Mouse (Mus musculus) lung, postnatal 4 days (tissue): Measurements from ENCODE around the gene Tcf20.

Source experiments
- DNase-seq, 2 experiments: peaks; one replicate each; pipeline ENCODE4 v3.0.0; 2021

Tcf20 gene

DNA sequence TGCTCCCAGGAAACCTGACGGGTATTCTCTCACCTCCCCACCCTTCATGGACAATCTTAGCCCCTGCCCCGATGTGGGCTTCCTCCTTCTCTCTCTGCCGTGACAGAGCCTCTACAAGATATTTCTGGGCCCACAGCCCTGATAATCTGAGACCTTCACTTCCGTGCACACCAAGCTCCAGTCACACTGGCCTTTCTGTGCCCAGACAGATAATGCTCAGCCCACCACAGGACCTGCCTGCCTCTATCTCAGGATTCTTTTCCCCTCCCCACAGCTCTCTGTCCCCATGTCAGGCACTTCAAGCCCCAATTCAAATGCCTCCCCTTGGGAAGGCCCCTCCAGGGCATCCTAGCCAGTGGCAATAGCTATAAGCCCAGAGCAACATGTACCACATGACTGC, 31.0 kb downstream of the Tcf20 start:
- no peak for DNase-seq

GRCm38 (mm10) chr15:82956310-82956709, 31.4 kb downstream of the Tcf20 start:
- DNase-seq: no peak

GRCm38 (mm10) chr15:82955286-82955685, 32.4 kb downstream of the Tcf20 start:
- peak; percentile 35 to 47 for DNase-seq

GRCm38 (mm10) chr15:82954034-82954433, 33.6 kb downstream of the Tcf20 start:
- DNase-seq: no peak

DNA sequence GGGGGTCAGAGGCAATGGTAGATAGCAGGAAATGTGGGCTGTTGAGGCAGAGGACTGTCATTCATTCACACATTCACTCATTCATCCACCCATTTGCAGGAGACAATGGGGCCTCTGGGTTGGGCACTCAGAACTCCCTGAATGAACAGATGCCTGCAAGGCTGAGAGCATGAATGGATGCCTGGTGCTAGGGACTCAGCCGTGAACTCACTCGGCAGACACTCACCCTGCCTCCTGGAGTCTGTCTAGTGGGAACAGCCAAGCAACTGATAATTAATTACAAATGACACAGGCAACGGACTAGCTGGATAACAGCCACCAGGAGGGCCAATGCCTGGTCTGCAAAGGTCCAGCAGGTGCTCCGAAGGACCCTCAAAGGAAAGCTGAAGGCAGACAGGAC, 34.6 kb downstream of the Tcf20 start:
- DNase-seq: no peak

DNA sequence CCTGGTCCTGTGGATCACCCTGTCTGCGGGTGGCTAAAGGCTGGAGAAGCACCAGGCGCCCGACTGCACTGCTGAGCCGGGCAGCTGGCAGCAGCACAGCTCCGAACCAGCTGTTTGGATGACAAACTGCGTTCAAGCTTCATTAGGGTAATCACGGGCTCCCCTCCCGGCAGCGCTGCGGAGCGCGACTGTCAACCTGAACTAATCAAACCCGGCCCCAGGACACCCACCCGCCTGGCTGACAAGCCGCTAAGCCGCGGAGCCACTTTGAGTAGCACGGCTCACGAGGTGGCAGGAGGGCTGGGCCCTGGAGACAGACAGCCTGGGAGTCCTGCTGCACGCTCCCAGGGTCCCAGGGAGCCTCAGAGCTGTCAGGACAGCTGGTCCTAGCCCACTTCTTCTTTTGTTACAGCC, 35.4 kb downstream of the Tcf20 start:
- DNase-seq: peak in 1 of 2 experiments; percentile 46

DNA sequence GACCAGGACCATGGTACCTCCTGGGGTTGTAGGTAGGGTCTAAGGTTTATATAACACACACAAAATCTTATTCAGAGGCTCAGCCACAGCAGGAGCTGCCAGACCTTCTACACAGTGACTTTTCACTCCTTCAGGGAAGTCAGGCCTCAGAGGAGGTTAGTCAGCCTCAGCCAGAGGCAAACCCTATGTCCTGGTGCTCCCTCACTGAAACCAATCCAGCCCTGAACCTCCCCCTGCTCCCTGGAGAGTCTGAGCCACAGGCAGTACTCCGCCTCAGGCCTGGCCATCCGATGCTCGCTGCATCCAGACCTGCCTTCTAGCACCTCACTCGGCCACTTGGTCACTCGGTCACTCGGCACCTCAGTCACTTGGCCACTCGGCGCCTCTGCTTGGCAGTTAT, 37.4 kb downstream of the Tcf20 start:
- no peak for DNase-seq

GRCm38 (mm10) chr15:82947431-82947830, 40.2 kb downstream of the Tcf20 start:
- DNase-seq: no peak

DNA sequence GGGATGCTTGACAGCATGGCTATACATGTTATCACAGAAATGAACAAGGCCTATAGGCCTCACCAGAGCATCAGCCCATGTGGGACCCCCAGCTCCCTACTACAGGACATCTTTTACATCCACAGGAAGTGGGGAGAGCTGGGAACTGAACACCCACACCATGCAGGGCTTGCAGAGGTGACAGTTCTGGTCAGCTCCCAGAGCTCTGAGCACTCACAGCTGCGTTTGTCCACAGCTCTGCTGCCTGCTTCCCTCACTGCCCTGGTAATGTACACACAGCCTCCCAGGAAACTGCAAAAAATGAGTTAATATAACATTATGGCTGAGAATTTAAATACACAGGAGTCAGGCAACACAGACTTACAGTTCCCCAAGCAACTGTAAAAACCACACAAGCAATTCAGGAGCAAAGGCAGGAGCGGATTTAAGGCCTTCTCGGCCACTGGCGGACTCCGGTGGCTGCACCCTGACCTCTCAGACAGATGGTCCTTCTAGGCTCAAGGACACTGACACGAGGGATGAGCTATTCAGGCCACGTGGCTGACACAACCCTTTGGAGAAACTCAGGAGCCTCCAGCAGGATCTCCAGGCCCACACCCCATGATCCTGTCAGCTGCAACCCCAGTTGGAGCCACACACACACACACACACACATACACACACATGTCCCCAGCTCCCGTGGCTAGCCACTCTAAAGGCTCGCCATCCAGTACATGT, 43.0 kb downstream of the Tcf20 start:
- DNase-seq: no peak

DNA sequence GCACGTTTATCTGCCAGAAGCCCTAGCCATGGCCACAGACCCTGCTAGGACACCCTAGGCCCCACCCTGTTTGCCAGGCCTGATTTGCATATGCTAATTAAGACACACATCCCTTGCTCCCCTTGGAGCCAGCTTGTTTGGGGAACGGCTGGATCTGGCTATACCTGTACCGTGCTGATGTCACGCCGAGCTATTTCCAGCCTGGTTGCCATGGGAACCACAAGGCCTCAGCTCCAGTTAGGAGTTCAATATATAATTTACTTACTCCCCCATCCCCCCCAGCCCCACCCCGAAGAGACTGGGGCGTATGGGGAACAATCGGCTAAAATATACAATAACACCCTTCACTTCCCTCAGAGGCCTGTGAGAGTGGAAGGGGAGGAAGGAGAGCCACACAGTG, 45.9 kb downstream of the Tcf20 start:
- DNase-seq: no peak

DNA sequence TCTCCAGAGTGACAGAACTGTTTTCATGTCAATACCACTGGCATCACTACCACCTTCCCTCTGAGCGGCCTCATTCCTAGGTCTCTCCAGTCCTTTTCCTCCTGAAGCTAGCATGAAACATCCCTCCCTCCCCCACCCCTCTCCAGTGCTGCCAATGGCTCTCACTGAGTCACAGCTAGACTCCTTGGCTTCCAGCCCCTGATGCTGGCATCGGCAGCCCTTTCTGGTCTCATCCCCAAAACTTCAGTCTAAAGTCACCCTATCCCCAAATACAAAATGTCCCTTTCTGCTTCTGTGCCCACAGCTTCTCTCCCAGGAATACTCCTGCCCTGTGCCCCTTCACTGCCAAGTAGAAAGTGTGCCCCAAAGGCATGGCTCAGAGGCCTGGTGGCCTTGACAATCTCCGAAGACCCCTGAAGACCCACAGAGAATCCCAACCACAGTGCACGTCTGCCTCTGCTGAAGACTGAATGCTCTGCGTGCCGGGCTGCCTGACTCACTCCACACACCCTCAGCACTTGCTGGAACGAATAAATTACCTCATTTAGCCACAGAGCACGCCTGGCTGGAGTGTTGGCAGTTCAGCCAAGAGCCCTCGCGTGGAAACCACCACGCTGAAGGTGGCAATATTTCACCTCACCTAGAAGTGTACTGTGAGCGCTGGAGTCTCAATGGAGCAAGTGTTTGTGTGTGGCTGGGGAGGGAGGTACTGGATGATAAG, 47.0 kb downstream of the Tcf20 start:
- no peak for DNase-seq

DNA sequence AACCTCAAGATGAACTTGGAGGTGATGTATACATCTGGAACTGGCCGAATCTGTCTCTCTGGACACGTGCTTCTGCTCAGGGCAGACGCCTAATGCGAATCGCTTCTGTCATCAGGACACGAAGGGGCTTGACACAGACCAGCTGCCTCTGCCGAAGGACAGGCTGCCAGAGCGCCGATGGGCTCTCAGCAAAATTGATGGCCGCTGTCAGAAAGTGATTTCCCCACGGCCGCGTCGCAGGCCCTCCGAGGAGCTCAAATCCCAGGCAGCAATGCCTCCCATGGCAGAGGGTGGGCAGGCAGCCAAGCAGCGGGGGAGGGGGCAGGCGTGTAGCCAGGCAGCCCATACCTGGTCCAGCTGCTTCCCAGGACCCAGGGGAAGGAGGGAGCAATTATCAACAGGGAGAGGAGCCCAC, 49.5 kb downstream of the Tcf20 start:
- peak; percentile 53 to 74 for DNase-seq

DNA sequence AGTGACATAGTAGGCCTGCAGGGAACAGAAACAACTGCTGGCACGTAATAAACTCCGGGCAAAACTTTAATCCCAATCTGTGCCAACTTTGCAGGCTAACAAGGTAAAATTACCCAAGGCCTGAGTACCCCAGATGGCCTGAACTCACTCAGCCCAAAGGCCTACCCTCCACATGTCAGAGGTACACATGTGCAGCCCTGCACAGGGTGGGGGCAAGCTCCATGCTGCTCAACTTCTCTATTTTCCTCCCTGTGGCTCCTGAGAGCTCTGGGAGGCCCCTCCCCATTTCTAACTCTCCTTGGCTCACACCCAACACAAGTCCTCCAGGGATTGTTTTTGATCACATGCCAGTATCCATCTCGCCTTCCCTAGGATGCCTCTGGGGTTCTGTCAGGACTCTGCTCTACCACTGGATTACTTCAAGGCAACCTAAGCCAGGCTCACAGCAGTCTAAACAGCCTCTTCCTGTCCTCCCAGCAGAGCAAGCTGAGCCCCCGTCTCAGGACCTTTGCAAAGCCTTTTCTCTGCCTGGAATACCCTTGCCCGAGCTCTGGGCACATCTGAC, 50.2 kb downstream of the Tcf20 start:
- DNase-seq: peak in 1 of 2 experiments; percentile 22

- DNase-seq: no peak
These were observed 52.7 kb downstream of the Tcf20 start for GRCm38 (mm10) chr15:82934971-82935370.

DNA sequence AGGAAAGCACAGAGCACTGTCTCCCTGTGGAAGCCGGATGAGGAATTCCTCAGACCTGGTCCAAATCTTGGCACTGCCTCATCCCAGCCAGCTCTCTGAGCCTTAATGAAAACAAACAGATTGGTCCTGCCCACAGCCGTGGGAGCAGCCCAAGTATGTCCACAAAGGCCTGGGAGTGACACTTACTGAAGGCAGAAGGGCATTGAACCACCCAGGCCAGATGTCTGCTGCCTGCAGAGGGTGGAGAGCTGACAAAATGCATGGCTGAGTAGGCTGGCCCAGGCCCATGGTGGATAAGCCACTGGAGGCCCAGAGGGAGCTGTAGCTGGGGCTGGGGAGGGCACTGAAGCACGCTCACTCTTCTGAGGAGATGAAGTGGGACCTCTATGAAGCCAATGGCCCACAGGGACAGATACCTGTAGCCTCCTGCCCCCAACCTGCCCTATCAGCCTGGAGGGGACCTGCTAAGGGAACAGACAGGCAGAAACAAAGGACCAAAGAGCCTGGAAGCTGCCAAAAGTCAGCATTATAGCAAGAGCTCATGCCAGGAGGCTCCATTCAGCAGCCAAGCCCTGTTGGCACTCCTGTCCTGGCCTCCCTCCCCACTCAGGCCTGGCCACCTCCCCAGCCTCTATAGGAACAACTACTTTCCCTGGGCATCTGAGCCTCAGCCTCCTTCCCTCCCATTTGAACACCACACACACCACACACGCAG, 54.6 kb downstream of the Tcf20 start:
- no peak for DNase-seq

- no peak for DNase-seq
These were observed 56.2 kb downstream of the Tcf20 start for GRCm38 (mm10) chr15:82931436-82931835.

DNA sequence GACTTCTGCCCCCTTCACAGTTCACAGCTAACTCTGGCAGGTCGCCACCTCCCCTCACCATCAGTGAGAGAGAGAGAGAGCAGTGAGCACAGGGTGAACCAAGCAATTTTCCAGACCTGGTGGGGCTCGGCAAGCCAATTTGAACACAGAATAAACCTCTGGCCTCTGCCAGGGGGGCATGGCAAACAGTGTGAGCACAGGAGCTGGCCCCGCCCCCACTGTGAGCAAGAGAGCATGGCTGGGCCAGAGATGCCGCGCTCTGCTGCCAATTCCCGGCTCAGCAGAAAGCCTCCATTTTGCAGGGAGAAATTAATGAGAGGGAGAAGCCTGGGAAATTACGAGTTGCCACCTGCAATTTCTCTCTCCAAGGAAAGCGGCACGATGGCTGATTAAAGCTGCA, 58.1 kb downstream of the Tcf20 start:
- no peak for DNase-seq

DNA sequence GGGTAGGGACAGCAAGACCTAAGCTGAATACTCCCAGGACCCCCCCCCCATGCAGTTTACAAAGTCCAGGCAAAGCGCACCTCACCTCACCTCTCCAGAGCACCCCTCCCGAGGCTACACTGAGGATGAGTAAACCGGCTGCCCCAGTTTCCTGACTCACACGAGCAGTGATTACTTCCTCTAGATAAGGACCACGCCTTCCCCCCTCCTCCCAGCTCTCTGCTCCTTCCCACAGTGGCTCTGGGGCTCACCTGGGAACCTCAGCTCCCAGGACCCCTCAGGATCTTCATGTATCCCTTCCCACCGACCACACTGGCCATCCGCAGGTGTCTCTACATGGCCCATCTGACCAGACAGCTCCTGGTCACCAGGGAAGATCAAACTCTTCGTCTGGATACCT, 58.8 kb downstream of the Tcf20 start:
- DNase-seq: no peak

- no peak for DNase-seq
These were observed 59.6 kb downstream of the Tcf20 start for GRCm38 (mm10) chr15:82928023-82928422.

DNA sequence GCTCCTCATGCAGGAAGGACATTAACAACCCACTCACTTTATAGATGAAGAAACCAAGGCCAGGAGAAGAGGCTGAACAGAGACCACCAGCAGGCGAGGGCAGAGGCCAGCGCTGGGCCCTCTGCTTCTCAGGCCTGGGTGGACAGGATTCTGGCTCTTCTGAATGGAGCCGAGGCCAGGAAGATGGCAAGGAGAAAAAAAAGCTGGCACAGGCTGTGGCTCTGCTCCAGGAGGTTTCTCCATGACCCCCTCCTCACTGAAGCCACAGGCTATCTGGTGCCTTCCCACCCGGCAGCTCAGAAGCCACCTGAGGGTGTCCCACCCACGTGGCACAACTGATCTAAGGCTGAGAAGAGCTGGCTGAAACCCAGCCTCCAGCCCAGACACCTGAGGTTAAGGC, 60.6 kb downstream of the Tcf20 start:
- no peak for DNase-seq

- no peak for DNase-seq
These were observed 62.8 kb downstream of the Tcf20 start for GRCm38 (mm10) chr15:82924679-82925425.

- no peak for DNase-seq
These were observed 64.1 kb downstream of the Tcf20 start for GRCm38 (mm10) chr15:82923531-82923930.

- no peak for DNase-seq
These were observed 64.9 kb downstream of the Tcf20 start for GRCm38 (mm10) chr15:82922755-82923154.
